Mouse (Mus musculus): ENCODE measurements at regions not wholly inside any gene's neighbourhood (a gene's known extent, or its start where the extent isn't known, plus 50 kb on each side); places are given as distances from the start of the nearest gene placed in this dataset.

DNA sequence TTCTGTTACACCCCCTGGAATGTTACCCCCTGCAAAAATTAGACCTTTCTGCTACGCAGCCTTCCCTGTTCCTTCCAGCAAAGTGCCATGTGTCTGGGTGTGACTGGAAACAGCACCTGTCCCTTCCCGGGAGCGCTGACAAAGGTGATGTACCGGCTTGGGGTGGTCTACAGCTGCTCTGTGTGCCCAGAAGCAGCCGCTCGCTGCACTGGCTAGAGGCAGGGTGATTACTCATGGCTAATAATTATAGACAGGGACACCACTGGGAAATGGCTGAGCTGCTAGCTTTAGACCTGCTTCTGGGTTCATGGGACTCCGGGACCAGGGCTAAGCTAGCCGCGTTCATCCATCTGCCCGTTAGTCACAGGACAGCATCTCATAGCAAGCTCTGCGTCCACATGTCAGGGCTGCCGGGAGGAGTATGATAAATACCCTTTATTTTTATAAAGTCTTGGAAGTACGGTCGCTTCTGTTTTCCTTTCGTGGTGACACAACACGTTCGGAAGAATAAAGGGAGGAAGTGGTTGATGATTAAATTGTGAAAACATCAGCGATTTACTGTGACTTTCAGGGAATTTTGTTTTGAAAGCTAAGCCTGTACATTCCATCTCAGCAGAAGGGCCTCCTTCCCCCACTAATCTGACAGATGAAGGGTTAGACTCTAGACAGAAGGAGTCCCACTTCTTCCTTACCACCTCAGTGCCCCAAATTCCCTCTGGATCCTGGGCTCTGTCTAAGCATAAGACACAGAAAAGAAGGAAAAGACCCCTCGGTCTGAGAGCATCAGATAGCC, 170.8 kb downstream of the Maf start:
- Histone ChIP-seq H3K9ac (ENCODE audit: low read depth, low read length, severe bottlenecking) (no peak overlapping the region), H3K36me3 (ENCODE audit: control insufficient read depth, insufficient read depth, low read length) (no peaks in the 10 kb centered on the region), H3K9me3 (ENCODE audit: control insufficient read depth, low read length) (no peaks in the 10 kb centered on the region), H3K4me2 (replicated peaks; ENCODE audit: low read depth, low read length, severe bottlenecking) (no peak overlapping the region), H3K4me3 (replicated peaks; ENCODE audit: low read length) (no peak overlapping the region), H3K27ac (replicated peaks; ENCODE audit: low read depth, low read length) (no peak overlapping the region), H3K27me3 (ENCODE audit: control insufficient read depth, insufficient read depth, low read length) (no peaks in the 10 kb centered on the region), H3K4me1 (ENCODE audit: control insufficient read depth, insufficient read depth, low read length) (no peaks in the 10 kb centered on the region)
- TF ChIP-seq POLR2A (IDR thresholded peaks at IDR 0.05; ENCODE audit: borderline replicate concordance, extremely low read depth, insufficient read depth, insufficient read length) = no peak
- ATAC-seq (ENCODE audit: low FRiP score, low read depth) = no peak
- WGBS = 68% methylated on average over 19 of the region's 19 CpGs
- DNase-seq (ENCODE audit: low spot score) = no peak

DNA sequence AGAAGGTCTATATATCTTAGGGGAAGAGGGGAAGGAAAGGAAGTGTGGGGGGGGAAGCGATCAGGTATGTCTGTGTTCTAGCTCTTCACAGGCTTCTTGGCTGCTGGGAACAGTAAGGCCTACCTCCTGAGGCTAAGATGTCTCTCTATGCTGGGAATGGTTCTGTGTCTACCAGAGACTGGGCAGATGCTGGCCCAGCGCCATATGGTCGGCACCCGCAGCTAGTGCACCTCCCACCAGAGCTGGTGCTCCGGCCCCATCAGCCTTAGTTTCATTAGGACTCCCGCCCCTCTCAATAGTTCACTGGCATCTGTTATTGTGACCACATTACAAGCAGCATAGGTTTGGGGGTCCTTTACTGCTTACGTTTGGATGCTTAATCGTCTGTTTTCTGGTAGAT, 171.6 kb downstream of the Maf start:
- H3K4me2 ChIP-seq (replicated peaks; ENCODE audit: low read depth, low read length, severe bottlenecking) = no peak overlapping the region
- ATAC-seq (ENCODE audit: low FRiP score, low read depth) = no peak
- no peak overlapping the region for H3K27ac ChIP-seq (replicated peaks; ENCODE audit: low read depth, low read length)
- H3K4me3 ChIP-seq (replicated peaks; ENCODE audit: low read length) = no peak overlapping the region
- H3K4me1 ChIP-seq (ENCODE audit: control insufficient read depth, insufficient read depth, low read length) = no peaks in the 10 kb centered on the region
- H3K27me3 ChIP-seq (ENCODE audit: control insufficient read depth, insufficient read depth, low read length) = no peaks in the 10 kb centered on the region
- 60% methylated on average over 8 of the region's 8 CpGs for WGBS
- no peaks in the 10 kb centered on the region for H3K36me3 ChIP-seq (ENCODE audit: control insufficient read depth, insufficient read depth, low read length)
- H3K9me3 ChIP-seq (ENCODE audit: control insufficient read depth, low read length) = no peaks in the 10 kb centered on the region
- no peak for TF ChIP-seq POLR2A (IDR thresholded peaks at IDR 0.05; ENCODE audit: borderline replicate concordance, extremely low read depth, insufficient read depth, insufficient read length)
- no peak for DNase-seq (ENCODE audit: low spot score)
- H3K9ac ChIP-seq (ENCODE audit: low read depth, low read length, severe bottlenecking) = no peak overlapping the region

DNA sequence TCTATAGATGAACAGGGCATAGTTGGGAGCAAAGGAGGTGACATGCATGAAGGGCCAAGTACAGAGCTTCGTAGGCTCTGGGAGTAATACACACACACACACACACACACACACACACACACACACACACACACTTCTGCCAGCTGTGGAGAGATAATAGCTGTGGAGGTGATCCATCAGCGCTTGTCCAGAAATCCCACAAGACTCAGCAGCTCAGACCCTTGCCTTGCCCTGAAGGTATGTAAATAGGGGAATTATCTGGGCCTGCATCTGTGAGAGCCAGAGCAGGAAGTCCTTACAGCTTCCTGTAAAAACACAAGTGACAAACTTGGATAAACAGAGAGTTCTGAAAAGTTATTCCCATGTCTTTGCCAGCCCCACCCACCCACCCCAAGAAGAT, 173.6 kb downstream of the Maf start:
- no peaks in the 10 kb centered on the region for H3K4me1 ChIP-seq (ENCODE audit: control insufficient read depth, insufficient read depth, low read length)
- DNase-seq (ENCODE audit: low spot score) (no peak), ATAC-seq (ENCODE audit: low FRiP score, low read depth) (no peak)
- no peak for TF ChIP-seq POLR2A (IDR thresholded peaks at IDR 0.05; ENCODE audit: borderline replicate concordance, extremely low read depth, insufficient read depth, insufficient read length)
- H3K9me3 ChIP-seq (ENCODE audit: control insufficient read depth, low read length) = no peaks in the 10 kb centered on the region
- no peak overlapping the region for H3K4me3 ChIP-seq (replicated peaks; ENCODE audit: low read length)
- H3K27ac ChIP-seq (replicated peaks; ENCODE audit: low read depth, low read length) = no peak overlapping the region
- no peak overlapping the region for H3K4me2 ChIP-seq (replicated peaks; ENCODE audit: low read depth, low read length, severe bottlenecking)
- H3K36me3 ChIP-seq (ENCODE audit: control insufficient read depth, insufficient read depth, low read length) = no peaks in the 10 kb centered on the region
- no peak overlapping the region for H3K9ac ChIP-seq (ENCODE audit: low read depth, low read length, severe bottlenecking)
- H3K27me3 ChIP-seq (ENCODE audit: control insufficient read depth, insufficient read depth, low read length) = no peaks in the 10 kb centered on the region
- WGBS = 60% methylated on average over 2 of the region's 2 CpGs

- no peak for DNase-seq (ENCODE audit: low spot score)
- Histone ChIP-seq H3K27ac (replicated peaks; ENCODE audit: low read depth, low read length) (no peak overlapping the region), H3K36me3 (ENCODE audit: control insufficient read depth, insufficient read depth, low read length) (no peaks in the 10 kb centered on the region), H3K4me1 (ENCODE audit: control insufficient read depth, insufficient read depth, low read length) (no peaks in the 10 kb centered on the region), H3K27me3 (ENCODE audit: control insufficient read depth, insufficient read depth, low read length) (no peaks in the 10 kb centered on the region), H3K4me3 (replicated peaks; ENCODE audit: low read length) (no peak overlapping the region), H3K4me2 (replicated peaks; ENCODE audit: low read depth, low read length, severe bottlenecking) (no peak overlapping the region), H3K9me3 (ENCODE audit: control insufficient read depth, low read length) (no peaks in the 10 kb centered on the region), H3K9ac (ENCODE audit: low read depth, low read length, severe bottlenecking) (no peak overlapping the region)
- 84% methylated on average over 6 of the region's 6 CpGs for WGBS
- TF ChIP-seq POLR2A (IDR thresholded peaks at IDR 0.05; ENCODE audit: borderline replicate concordance, extremely low read depth, insufficient read depth, insufficient read length) = no peak
- no peak for ATAC-seq (ENCODE audit: low FRiP score, low read depth)
Measured at GRCm38 (mm10) chr8:115531343-115531742, 176.3 kb downstream of the Maf start.

- TF ChIP-seq POLR2A (IDR thresholded peaks at IDR 0.05; ENCODE audit: borderline replicate concordance, extremely low read depth, insufficient read depth, insufficient read length) = no peak
- Histone ChIP-seq H3K9ac (ENCODE audit: low read depth, low read length, severe bottlenecking) (no peak overlapping the region), H3K27me3 (ENCODE audit: control insufficient read depth, insufficient read depth, low read length) (no peaks in the 10 kb centered on the region), H3K4me1 (ENCODE audit: control insufficient read depth, insufficient read depth, low read length) (no peaks in the 10 kb centered on the region), H3K4me2 (replicated peaks; ENCODE audit: low read depth, low read length, severe bottlenecking) (no peak overlapping the region), H3K36me3 (ENCODE audit: control insufficient read depth, insufficient read depth, low read length) (no peaks in the 10 kb centered on the region), H3K27ac (replicated peaks; ENCODE audit: low read depth, low read length) (no peak overlapping the region), H3K9me3 (ENCODE audit: control insufficient read depth, low read length) (no peaks in the 10 kb centered on the region), H3K4me3 (replicated peaks; ENCODE audit: low read length) (no peak overlapping the region)
- DNase-seq (ENCODE audit: low spot score) (no peak), ATAC-seq (ENCODE audit: low FRiP score, low read depth) (no peak)
- WGBS = 43% methylated on average over 14 of the region's 14 CpGs
Measured at GRCm38 (mm10) chr8:115529568-115530342, 177.8 kb downstream of the Maf start.

Measured in limb, embryonic 14.5 days (tissue).